Mouse (Mus musculus) limb, embryonic 13.5 days (tissue): Measurements from ENCODE around the gene Meis2. TPM values are rescaled to one million over a fixed set of nuclear protein-coding genes. Genes with fewer than 3 reads are reported as not detected.
A peak's percentile ranks its signal among the peaks of the same experiment; 100 is the strongest.

Experiments used
- ATAC-seq: fragments of 200-750 bp; cut with Nextera tagmentation; 2 replicates; pipeline ENCODE4 v1.8.0; 2017; ENCODE audit warnings: low read depth, moderate number of reproducible peaks, moderate TSS enrichment; ENCODE audit not compliant: low FRiP score
- H3K27ac ChIP-seq: fragments of 300-500 bp; sonication (generic); 2 replicates; pipeline ENCODE4 v1.5.1; 2015; ENCODE audit warnings: inconsistent platforms, mild to moderate bottlenecking, moderate library complexity
- H3K27me3 ChIP-seq: fragments of 300-500 bp; sonication (generic); 2 replicates; pipeline ENCODE4 v1.6.1; 2015; ENCODE audit warnings: mild to moderate bottlenecking, inconsistent platforms
- H3K36me3 ChIP-seq: fragments of 300-500 bp; sonication (generic); 2 replicates; pipeline ENCODE4 v1.6.1; 2015; ENCODE audit warnings: inconsistent platforms, mild to moderate bottlenecking, moderate library complexity
- H3K4me1 ChIP-seq: fragments of 300-500 bp; sonication (generic); 2 replicates; pipeline ENCODE4 v1.6.1; 2015; ENCODE audit warnings: inconsistent platforms
- H3K4me2 ChIP-seq: fragments of 300-500 bp; sonication (generic); replicated peaks from 2 replicates; pipeline ENCODE4 v1.6.1; 2015; ENCODE audit warnings: inconsistent platforms, mild to moderate bottlenecking, moderate library complexity
- H3K4me3 ChIP-seq: fragments of 300-500 bp; sonication (generic); 2 replicates; pipeline ENCODE4 v1.5.1; 2015; ENCODE audit warnings: moderate library complexity, mild to moderate bottlenecking, inconsistent platforms
- H3K9ac ChIP-seq: fragments of 300-500 bp; sonication (generic); 2 replicates; pipeline ENCODE4 v1.6.1; 2015; ENCODE audit warnings: mild to moderate bottlenecking, inconsistent platforms
- H3K9me3 ChIP-seq: fragments of 300-500 bp; sonication (generic); 2 replicates; pipeline ENCODE4 v1.6.1; 2016; ENCODE audit warnings: inconsistent platforms
- WGBS: fragments of 180-500 bp; shearing (Covaris S2); methylation state at CpG from one replicate; pipeline ENCODE4 v1.1.7; 2015; 5-methylcytosine and 5-hydroxymethylcytosine counted together
- polyA plus RNA-seq: library from polyadenylated mRNA; unstranded; fragments of >200 nt; fragmentation: Nextera tagmentation; extraction: Ambion mirVana; gene quantifications from 2 replicates; pipeline ENCODE4 v1.2.1, GENCODE M21; 2015

The Meis2 gene
- polyA plus RNA-seq, 1 experiment from 2014 or later: 18.6 TPM

GRCm38 (mm10) chr2:116066057-116066941, 660 bp upstream of the Meis2 start:
- Histone ChIP-seq H3K27ac (peak overlapping the region; percentile 55), H3K36me3 (no peaks in the 10 kb centered on the region), H3K4me3 (peak overlapping the region; percentile 47), H3K4me2 (peak overlapping the region; percentile 78), H3K9me3 (no peaks in the 10 kb centered on the region), H3K4me1 (peaks cover 40% of the 10 kb centered on the region), H3K9ac (peak overlapping the region; percentile 59), H3K27me3 (peaks cover 73% of the 10 kb centered on the region)
- under 1% methylated on average over 36 of the region's 36 CpGs for WGBS
- ATAC-seq: peak; percentile 30; the same call in 1 of the 2 replicates

- Histone ChIP-seq H3K27ac (no peak overlapping the region), H3K4me1 (peaks cover 52% of the 10 kb centered on the region), H3K4me2 (peak overlapping the region; percentile 78), H3K36me3 (no peaks in the 10 kb centered on the region), H3K9ac (peak overlapping the region; percentile 61; the same call in 1 of the 2 replicates), H3K9me3 (no peaks in the 10 kb centered on the region), H3K27me3 (peaks cover 71% of the 10 kb centered on the region), H3K4me3 (peak overlapping the region; percentile 47)
- 0% methylated on average over 10 of the region's 10 CpGs for WGBS
- no peak for ATAC-seq
These were observed 582 bp downstream of the Meis2 start for GRCm38 (mm10) chr2:116065057-116065456.

GRCm38 (mm10) chr2:116064521-116064920, 1.1 kb downstream of the Meis2 start:
- Histone ChIP-seq H3K4me1 (peaks cover 52% of the 10 kb centered on the region), H3K4me2 (peak overlapping the region; percentile 78), H3K27me3 (peaks cover 71% of the 10 kb centered on the region), H3K9me3 (no peaks in the 10 kb centered on the region), H3K36me3 (no peaks in the 10 kb centered on the region), H3K9ac (peak overlapping the region; percentile 39; the same call in 1 of the 2 replicates), H3K27ac (no peak overlapping the region; the same call in 1 of the 2 replicates), H3K4me3 (peak overlapping the region; percentile 47)
- under 1% methylated on average over 20 of the region's 20 CpGs for WGBS
- ATAC-seq: 0 out of 2 replicates have a peak, but pooled peaks have one; percentile 8

GRCm38 (mm10) chr2:116063819-116064293, 1.8 kb downstream of the Meis2 start:
- Histone ChIP-seq H3K9me3 (no peaks in the 10 kb centered on the region), H3K4me3 (peak overlapping the region; percentile 47), H3K27ac (peak overlapping the region; percentile 29; the same call in 1 of the 2 replicates), H3K36me3 (no peaks in the 10 kb centered on the region), H3K4me2 (peak overlapping the region; percentile 78), H3K9ac (peak overlapping the region; percentile 64), H3K27me3 (peaks cover 71% of the 10 kb centered on the region), H3K4me1 (peaks cover 52% of the 10 kb centered on the region)
- peak; percentile 48; the same call in 1 of the 2 replicates for ATAC-seq
- WGBS: 0% methylated on average over 36 of the region's 37 CpGs

- H3K4me3 ChIP-seq: peak overlapping the region; percentile 47
- H3K27me3 ChIP-seq: peaks cover 75% of the 10 kb centered on the region
- peak overlapping the region; percentile 78 for H3K4me2 ChIP-seq
- no peaks in the 10 kb centered on the region for H3K9me3 ChIP-seq
- ATAC-seq: no peak
- peak overlapping the region; percentile 64 for H3K9ac ChIP-seq
- 2% methylated on average over 36 of the region's 36 CpGs for WGBS
- H3K27ac ChIP-seq: peak overlapping the region; percentile 48; the same call in 1 of the 2 replicates
- no peaks in the 10 kb centered on the region for H3K36me3 ChIP-seq
- peaks cover 52% of the 10 kb centered on the region for H3K4me1 ChIP-seq
These were observed 2.7 kb downstream of the Meis2 start for GRCm38 (mm10) chr2:116062761-116063441.

- Histone ChIP-seq H3K4me1 (peaks cover 48% of the 10 kb centered on the region), H3K9ac (peak overlapping the region; percentile 64)
- 2% methylated on average over 20 of the region's 20 CpGs for WGBS
These were observed 3.4 kb downstream of the Meis2 start for GRCm38 (mm10) chr2:116062251-116062651.

GRCm38 (mm10) chr2:116061401-116062021, 4.1 kb downstream of the Meis2 start:
- no peak for ATAC-seq
- peaks cover 42% of the 10 kb centered on the region for H3K4me1 ChIP-seq
- WGBS: 2% methylated on average over 29 of the region's 30 CpGs
- H3K36me3 ChIP-seq: no peaks in the 10 kb centered on the region
- H3K9ac ChIP-seq: peak overlapping the region; percentile 64
- H3K4me3 ChIP-seq: peak overlapping the region; percentile 47
- peaks cover 76% of the 10 kb centered on the region for H3K27me3 ChIP-seq
- H3K4me2 ChIP-seq: peak overlapping the region; percentile 78
- H3K27ac ChIP-seq: no peak overlapping the region
- H3K9me3 ChIP-seq: no peaks in the 10 kb centered on the region

More at GRCm38 (mm10) chr2:116062251-116062651, 3.4 kb downstream of the Meis2 start:
- Histone ChIP-seq H3K4me3 (peak overlapping the region; percentile 47), H3K36me3 (no peaks in the 10 kb centered on the region), H3K27me3 (peaks cover 76% of the 10 kb centered on the region), H3K4me2 (peak overlapping the region; percentile 78), H3K27ac (no peak overlapping the region), H3K9me3 (no peaks in the 10 kb centered on the region)
- no peak for ATAC-seq

GRCm38 (mm10) chr2:116060701-116061400, 4.8 kb downstream of the Meis2 start:
- Histone ChIP-seq H3K36me3 (no peaks in the 10 kb centered on the region), H3K4me1 (peaks cover 37% of the 10 kb centered on the region), H3K27ac (no peak overlapping the region), H3K4me3 (peak overlapping the region; percentile 47), H3K9ac (peak overlapping the region; percentile 64), H3K9me3 (no peaks in the 10 kb centered on the region), H3K27me3 (peaks cover 76% of the 10 kb centered on the region), H3K4me2 (peak overlapping the region; percentile 78)
- 3% methylated on average over 21 of the region's 21 CpGs for WGBS
- no peak for ATAC-seq

- Histone ChIP-seq H3K27ac (0 out of 2 replicates have a peak overlapping the region, but pooled peaks have one; percentile 39), H3K4me3 (peak overlapping the region; percentile 47), H3K9me3 (no peaks in the 10 kb centered on the region), H3K4me1 (peaks cover 37% of the 10 kb centered on the region), H3K27me3 (peaks cover 77% of the 10 kb centered on the region), H3K36me3 (no peaks in the 10 kb centered on the region), H3K4me2 (peak overlapping the region; percentile 78), H3K9ac (peak overlapping the region; percentile 64)
- no peak for ATAC-seq
- 4% methylated on average over 19 of the region's 19 CpGs for WGBS
These were observed 5.4 kb downstream of the Meis2 start for GRCm38 (mm10) chr2:116060210-116060609.

GRCm38 (mm10) chr2:116059661-116060060, 6.0 kb downstream of the Meis2 start:
- Histone ChIP-seq H3K9me3 (no peaks in the 10 kb centered on the region), H3K4me1 (peaks cover 37% of the 10 kb centered on the region), H3K4me3 (no peak overlapping the region), H3K36me3 (no peaks in the 10 kb centered on the region), H3K27me3 (peaks cover 72% of the 10 kb centered on the region), H3K4me2 (peak overlapping the region; percentile 78; the same call in 1 of the 2 replicates), H3K9ac (no peak overlapping the region), H3K27ac (no peak overlapping the region)
- 82% methylated on average over 1 of the region's 1 CpGs for WGBS
- no peak for ATAC-seq

- Histone ChIP-seq H3K27me3 (peaks cover 72% of the 10 kb centered on the region), H3K36me3 (no peaks in the 10 kb centered on the region), H3K9ac (no peak overlapping the region), H3K27ac (no peak overlapping the region), H3K4me1 (peaks cover 34% of the 10 kb centered on the region), H3K4me3 (no peak overlapping the region), H3K4me2 (no peak overlapping the region), H3K9me3 (no peaks in the 10 kb centered on the region)
- no peak for ATAC-seq
- 30% methylated on average over 3 of the region's 3 CpGs for WGBS
These were observed 6.6 kb downstream of the Meis2 start for GRCm38 (mm10) chr2:116059066-116059465.
